Mouse (Mus musculus): ENCODE data around the gene Trappc13. TPM values are rescaled to one million over a fixed set of nuclear protein-coding genes. Genes with fewer than 3 reads are reported as not detected.

The Trappc13 gene
- polyA plus RNA-seq, 1 experiment from 2014 or later: 57.3 TPM

Other genes starting within 250 kb of the Trappc13 start
- 19.2 and 20.5 TPM in 2 replicates for gene Nln, start 68.9 kb downstream of the Trappc13 start, polyA plus RNA-seq (2015; fragmentation: Nextera tagmentation; extraction: Ambion mirVana)
- 5.8 and 6.0 TPM in 2 replicates for gene Sgtb, start 68.7 kb downstream of the Trappc13 start, polyA plus RNA-seq (2015; fragmentation: Nextera tagmentation; extraction: Ambion mirVana)
- gene Trim23, start 328 bp upstream of the Trappc13 start, polyA plus RNA-seq (2015; fragmentation: Nextera tagmentation; extraction: Ambion mirVana): 13.6 and 15.2 TPM in 2 replicates
- 61.4 and 69.8 TPM in 2 replicates for gene Cenpk, start 50.1 kb upstream of the Trappc13 start, polyA plus RNA-seq (2015; fragmentation: Nextera tagmentation; extraction: Ambion mirVana)
- gene Ppwd1, start 50.4 kb upstream of the Trappc13 start, polyA plus RNA-seq (2015; fragmentation: Nextera tagmentation; extraction: Ambion mirVana): 13.3 and 13.4 TPM in 2 replicates
- 1.6 and 2.1 TPM in 2 replicates for gene Adamts6, start 109.4 kb upstream of the Trappc13 start, polyA plus RNA-seq (2015; fragmentation: Nextera tagmentation; extraction: Ambion mirVana)